7 mouse cellular contexts compared by ENCODE assay signal in the genomic region with DNA sequence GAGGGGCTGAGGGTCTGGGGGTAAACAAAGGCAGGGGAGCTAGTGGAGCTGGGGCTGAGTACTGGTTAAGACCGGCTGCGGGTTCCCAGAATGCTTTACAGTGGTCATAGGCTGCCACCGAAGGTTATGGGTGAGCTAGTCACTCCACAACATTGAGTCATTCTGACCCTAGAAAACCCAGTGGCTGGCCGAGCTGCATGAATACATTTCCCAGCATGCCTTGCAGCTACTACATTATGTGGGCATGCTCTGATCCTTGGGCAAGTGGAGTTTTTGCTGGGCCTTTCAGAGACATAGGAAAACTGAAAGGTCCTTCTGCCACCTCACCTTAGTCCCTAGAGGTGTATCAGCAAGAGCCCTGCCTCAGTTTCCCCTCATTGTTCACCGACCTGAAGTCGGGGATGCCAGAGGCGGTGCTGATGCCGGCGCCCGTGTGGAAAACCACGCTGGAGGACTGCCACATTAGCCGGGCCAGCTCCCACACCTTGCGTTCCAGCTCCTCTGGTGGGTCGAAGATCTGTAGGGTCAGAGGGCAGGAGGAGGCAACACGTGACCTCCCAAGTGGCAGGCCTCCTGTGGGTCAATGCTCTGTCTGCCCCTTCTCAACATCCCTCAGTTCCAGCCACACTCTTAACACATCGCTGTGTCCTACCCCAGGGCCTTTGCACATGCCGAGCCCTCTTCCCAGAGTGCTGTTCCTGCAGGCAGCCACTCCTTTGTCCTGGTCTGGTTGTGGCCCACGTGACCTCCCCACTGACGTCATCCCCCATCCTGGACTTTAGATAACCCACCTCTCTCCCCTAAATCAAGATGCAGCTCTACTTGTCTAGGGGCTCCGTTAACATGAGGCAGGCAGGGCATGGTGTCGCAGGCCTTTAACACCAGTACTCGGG. TPM values are rescaled to one million over a fixed set of nuclear protein-coding genes. Genes with fewer than 3 reads are reported as not detected.
DNase-seq lines count a peak whose midpoint lies in the region; ATAC-seq lines count a peak whose summit lies in the region.

No protein-coding gene starts in this region.

- peak; percentile 0; the same call in 1 of the 2 replicates for ATAC-seq in lung, embryonic 16.5 days (ENCODE audit: low read depth)
- ATAC-seq in hindbrain, embryonic 14.5 days (ENCODE audit: low FRiP score) = no peak
- ATAC-seq in midbrain, embryonic 14.5 days (ENCODE audit: low FRiP score, low TSS enrichment) = no peak

- no peaks in the 10 kb centered on the region for H3K27me3 ChIP-seq in lung, embryonic 16.5 days (ENCODE audit: control insufficient read depth, insufficient read depth, low read depth, low read length)
- H3K27me3 ChIP-seq in embryonic facial prominence, embryonic 10.5 days (replicated peaks; ENCODE audit: low read depth, poor library complexity, severe bottlenecking) = no peaks in the 10 kb centered on the region; the same call in 1 of the 2 replicates
- no peaks in the 10 kb centered on the region for H3K27me3 ChIP-seq in hindbrain, embryonic 14.5 days (ENCODE audit: control insufficient read depth, insufficient read depth, low read length)
- no peaks in the 10 kb centered on the region for H3K27me3 ChIP-seq in midbrain, embryonic 14.5 days (ENCODE audit: control insufficient read depth, insufficient read depth, low read length)

- DNase-seq in lung, postnatal 14 days = no peak
- DNase-seq in embryonic facial prominence, embryonic 10.5 days (ENCODE audit: low spot score) = no peak
- no peak for DNase-seq in hindbrain, embryonic 14.5 days (ENCODE audit: low spot score)
- no peak for DNase-seq in midbrain, embryonic 14.5 days
- no peak for DNase-seq in layer of hippocampus, postnatal 14 days (ENCODE audit: low spot score in 2 of 2)
- no peak for DNase-seq in frontal cortex, adult 2 months (ENCODE audit: extremely low spot score in 1 of 2, low spot score in 1 of 2)

- WGBS in lung, embryonic 16.5 days = 85% methylated on average over 22 of the region's 22 CpGs
- WGBS in embryonic facial prominence, embryonic 10.5 days = 93% methylated on average over 22 of the region's 22 CpGs
- WGBS in hindbrain, embryonic 14.5 days = 95% methylated on average over 22 of the region's 22 CpGs
- 89% methylated on average over 22 of the region's 22 CpGs for WGBS in midbrain, embryonic 14.5 days

- no peaks in the 10 kb centered on the region for H3K9me3 ChIP-seq in lung, embryonic 16.5 days (ENCODE audit: control insufficient read depth, low read length)
- no peaks in the 10 kb centered on the region for H3K9me3 ChIP-seq in embryonic facial prominence, embryonic 10.5 days
- no peaks in the 10 kb centered on the region for H3K9me3 ChIP-seq in hindbrain, embryonic 14.5 days (ENCODE audit: control insufficient read depth, low read length)
- H3K9me3 ChIP-seq in midbrain, embryonic 14.5 days (ENCODE audit: control insufficient read depth, low read length) = no peaks in the 10 kb centered on the region

- peak overlapping the region; percentile 88 for H3K27ac ChIP-seq in lung, embryonic 16.5 days (ENCODE audit: low read length)
- peak overlapping the region; percentile 91 for H3K27ac ChIP-seq in embryonic facial prominence, embryonic 10.5 days (replicated peaks)
- H3K27ac ChIP-seq in hindbrain, embryonic 14.5 days = peak overlapping the region; percentile 92
- H3K27ac ChIP-seq in midbrain, embryonic 14.5 days (replicated peaks; ENCODE audit: low read depth, low read length) = peak overlapping the region; percentile 86

- H3K4me1 ChIP-seq in lung, embryonic 16.5 days (replicated peaks; ENCODE audit: control insufficient read depth, insufficient read depth, low read length) = peaks cover 14% of the 10 kb centered on the region
- peaks cover 28% of the 10 kb centered on the region for H3K4me1 ChIP-seq in embryonic facial prominence, embryonic 10.5 days
- H3K4me1 ChIP-seq in hindbrain, embryonic 14.5 days (replicated peaks; ENCODE audit: control insufficient read depth, insufficient read depth, low read length) = peaks cover 17% of the 10 kb centered on the region
- peaks cover 7% of the 10 kb centered on the region for H3K4me1 ChIP-seq in midbrain, embryonic 14.5 days (ENCODE audit: control insufficient read depth, insufficient read depth, low read length)

- H3K36me3 ChIP-seq in lung, embryonic 16.5 days (ENCODE audit: control insufficient read depth, insufficient read depth, low read length) = peaks cover 25% of the 10 kb centered on the region
- peaks cover 51% of the 10 kb centered on the region for H3K36me3 ChIP-seq in embryonic facial prominence, embryonic 10.5 days (replicated peaks)
- peaks cover 46% of the 10 kb centered on the region for H3K36me3 ChIP-seq in hindbrain, embryonic 14.5 days (replicated peaks; ENCODE audit: control insufficient read depth, insufficient read depth)
- peaks cover 44% of the 10 kb centered on the region for H3K36me3 ChIP-seq in midbrain, embryonic 14.5 days (ENCODE audit: control insufficient read depth, insufficient read depth, low read length)

- peak overlapping the region; percentile 84 for H3K9ac ChIP-seq in lung, embryonic 16.5 days (ENCODE audit: low read length)
- peak overlapping the region; percentile 88 for H3K9ac ChIP-seq in hindbrain, embryonic 14.5 days
- H3K9ac ChIP-seq in midbrain, embryonic 14.5 days (replicated peaks; ENCODE audit: low read length) = peak overlapping the region; percentile 69; the same call in 1 of the 2 replicates

- peak overlapping the region; percentile 86 for H3K4me2 ChIP-seq in lung, embryonic 16.5 days (ENCODE audit: low read depth, low read length)
- peak overlapping the region; percentile 93 for H3K4me2 ChIP-seq in hindbrain, embryonic 14.5 days (replicated peaks)
- H3K4me2 ChIP-seq in midbrain, embryonic 14.5 days (ENCODE audit: low read length) = peak overlapping the region; percentile 82

- H3K4me3 ChIP-seq in lung, embryonic 16.5 days (ENCODE audit: low read length) = peak overlapping the region; percentile 76
- peak overlapping the region; percentile 80 for H3K4me3 ChIP-seq in embryonic facial prominence, embryonic 10.5 days
- peak overlapping the region; percentile 87 for H3K4me3 ChIP-seq in hindbrain, embryonic 14.5 days (replicated peaks; ENCODE audit: low read length)
- peak overlapping the region; percentile 64 for H3K4me3 ChIP-seq in midbrain, embryonic 14.5 days (replicated peaks; ENCODE audit: low read depth, low read length)

RNA-seq across cellular contexts. Expression of a gene that starts 1.2 kb away (rescaled TPM):
- polyA plus RNA-seq in lung, embryonic 16.5 days (2015; fragmentation: Nextera tagmentation; extraction: Ambion mirVana) = 38.0 and 40.0 TPM in 2 replicates
- 55.1 and 59.2 TPM in 2 replicates for polyA plus RNA-seq in embryonic facial prominence, embryonic 10.5 days (2016; fragmentation: Nextera tagmentation; extraction: Ambion mirVana)
- polyA plus RNA-seq in hindbrain, embryonic 14.5 days (2014; fragmentation: Nextera tagmentation; extraction: Ambion mirVana) = 39.9 and 42.1 TPM in 2 replicates
- polyA plus RNA-seq in midbrain, embryonic 14.5 days (2014; fragmentation: Nextera tagmentation; extraction: Ambion mirVana) = 47.7 and 58.1 TPM in 2 replicates
- 10 to 100 TPM; 27.8 to 30.3 TPM for total RNA-seq in layer of hippocampus, postnatal 14 days (2021)
- polyA plus RNA-seq in frontal cortex, adult 2 months (2012; rRNA removed) = 33.9 and 36.2 TPM in 2 replicates

RNA-seq across cellular contexts. Expression of a gene that starts 2.0 kb away (rescaled TPM):
- 8.5 and 9.2 TPM in 2 replicates for polyA plus RNA-seq in lung, embryonic 16.5 days (2015; fragmentation: Nextera tagmentation; extraction: Ambion mirVana)
- polyA plus RNA-seq in embryonic facial prominence, embryonic 10.5 days (2016; fragmentation: Nextera tagmentation; extraction: Ambion mirVana) = 5.3 and 7.3 TPM in 2 replicates
- polyA plus RNA-seq in hindbrain, embryonic 14.5 days (2014; fragmentation: Nextera tagmentation; extraction: Ambion mirVana) = 11.8 and 12.6 TPM in 2 replicates
- polyA plus RNA-seq in midbrain, embryonic 14.5 days (2014; fragmentation: Nextera tagmentation; extraction: Ambion mirVana) = 8.9 and 16.8 TPM in 2 replicates
- total RNA-seq in layer of hippocampus, postnatal 14 days (2021) = 10 to 100 TPM; 32.5 to 36.3 TPM
- 106 and 108 TPM in 2 replicates for polyA plus RNA-seq in frontal cortex, adult 2 months (2012; rRNA removed)

RNA-seq across cellular contexts. Expression of a gene that starts 20.3 kb away (rescaled TPM):
- polyA plus RNA-seq in lung, embryonic 16.5 days (2015; fragmentation: Nextera tagmentation; extraction: Ambion mirVana) = 0.24 and 0.98 TPM in 2 replicates
- 1.5 and 2.1 TPM in 2 replicates for polyA plus RNA-seq in embryonic facial prominence, embryonic 10.5 days (2016; fragmentation: Nextera tagmentation; extraction: Ambion mirVana)
- polyA plus RNA-seq in hindbrain, embryonic 14.5 days (2014; fragmentation: Nextera tagmentation; extraction: Ambion mirVana) = 0.90 and 1.1 TPM in 2 replicates
- polyA plus RNA-seq in midbrain, embryonic 14.5 days (2014; fragmentation: Nextera tagmentation; extraction: Ambion mirVana) = 0.74 and 1.1 TPM in 2 replicates
- 1 to 10 TPM; 2.6 to 2.8 TPM for total RNA-seq in layer of hippocampus, postnatal 14 days (2021)
- polyA plus RNA-seq in frontal cortex, adult 2 months (2012; rRNA removed) = 4.1 and 5.2 TPM in 2 replicates

RNA-seq across cellular contexts. Expression of a gene that starts 22.5 kb away (rescaled TPM):
- polyA plus RNA-seq in lung, embryonic 16.5 days (2015; fragmentation: Nextera tagmentation; extraction: Ambion mirVana) = 4.8 and 5.0 TPM in 2 replicates
- polyA plus RNA-seq in embryonic facial prominence, embryonic 10.5 days (2016; fragmentation: Nextera tagmentation; extraction: Ambion mirVana) = 3.9 and 5.3 TPM in 2 replicates
- polyA plus RNA-seq in hindbrain, embryonic 14.5 days (2014; fragmentation: Nextera tagmentation; extraction: Ambion mirVana) = 6.5 and 6.9 TPM in 2 replicates
- 7.8 and 8.2 TPM in 2 replicates for polyA plus RNA-seq in midbrain, embryonic 14.5 days (2014; fragmentation: Nextera tagmentation; extraction: Ambion mirVana)
- 1 to 10 TPM; 3.5 to 3.9 TPM for total RNA-seq in layer of hippocampus, postnatal 14 days (2021)
- 2.9 and 3.3 TPM in 2 replicates for polyA plus RNA-seq in frontal cortex, adult 2 months (2012; rRNA removed)

RNA-seq across cellular contexts. Expression of a gene that starts 25.5 kb away (rescaled TPM):
- 30.1 and 33.8 TPM in 2 replicates for polyA plus RNA-seq in lung, embryonic 16.5 days (2015; fragmentation: Nextera tagmentation; extraction: Ambion mirVana)
- 7.1 and 8.2 TPM in 2 replicates for polyA plus RNA-seq in embryonic facial prominence, embryonic 10.5 days (2016; fragmentation: Nextera tagmentation; extraction: Ambion mirVana)
- 4.2 and 4.8 TPM in 2 replicates for polyA plus RNA-seq in hindbrain, embryonic 14.5 days (2014; fragmentation: Nextera tagmentation; extraction: Ambion mirVana)
- polyA plus RNA-seq in midbrain, embryonic 14.5 days (2014; fragmentation: Nextera tagmentation; extraction: Ambion mirVana) = 3.2 and 3.5 TPM in 2 replicates
- total RNA-seq in layer of hippocampus, postnatal 14 days (2021) = 1 to 10 TPM; 2.0 to 3.5 TPM
- 12.8 and 17.4 TPM in 2 replicates for polyA plus RNA-seq in frontal cortex, adult 2 months (2012; rRNA removed)
